Mouse (Mus musculus): Measurements from ENCODE around the gene Akap2.
A peak's percentile ranks its signal among the peaks of the same experiment; 100 is the strongest.

Akap2 gene

DNA sequence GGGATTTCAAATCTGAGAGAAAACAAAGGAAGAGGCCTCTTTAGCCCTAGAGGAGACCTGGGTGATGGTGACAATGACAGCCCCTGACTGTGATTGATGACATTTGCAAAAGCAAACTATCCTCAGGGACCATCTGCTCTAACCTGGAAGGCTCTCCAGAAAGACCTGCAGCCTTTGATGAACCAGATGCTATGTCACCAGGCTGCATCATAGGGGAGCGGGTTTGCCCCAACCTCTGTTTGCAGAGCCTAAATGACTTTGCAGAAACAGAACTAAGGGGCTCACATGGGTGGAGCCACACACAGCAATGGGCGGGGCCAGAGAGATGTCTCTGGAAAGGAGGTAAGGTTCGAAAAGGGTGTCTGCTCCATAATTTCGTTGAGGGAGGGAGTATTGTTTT, 115.6 kb downstream of the Akap2 start:
- DNase-seq (ENCODE audit: low spot score): no peak

DNA sequence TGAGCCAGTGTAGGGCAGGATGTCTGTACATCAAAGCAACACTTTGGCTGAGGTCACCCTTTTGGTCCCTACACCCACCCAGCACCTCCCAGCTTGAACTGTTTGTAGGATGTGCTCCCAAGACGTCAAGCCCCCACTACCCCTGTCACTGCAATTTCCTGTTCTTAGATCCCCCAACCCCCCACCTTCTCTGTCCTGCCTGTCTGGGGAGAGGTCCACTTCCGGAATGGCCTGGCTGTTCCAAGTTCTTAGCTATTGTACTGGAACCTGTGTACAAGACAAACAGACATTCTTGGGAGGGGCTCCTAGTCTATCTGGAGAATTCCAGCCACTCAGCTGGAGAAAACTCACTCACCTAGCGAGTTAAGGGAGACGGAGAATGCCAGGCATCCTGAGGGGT, 116.7 kb downstream of the Akap2 start:
- DNase-seq (ENCODE audit: low spot score): no peak

DNA sequence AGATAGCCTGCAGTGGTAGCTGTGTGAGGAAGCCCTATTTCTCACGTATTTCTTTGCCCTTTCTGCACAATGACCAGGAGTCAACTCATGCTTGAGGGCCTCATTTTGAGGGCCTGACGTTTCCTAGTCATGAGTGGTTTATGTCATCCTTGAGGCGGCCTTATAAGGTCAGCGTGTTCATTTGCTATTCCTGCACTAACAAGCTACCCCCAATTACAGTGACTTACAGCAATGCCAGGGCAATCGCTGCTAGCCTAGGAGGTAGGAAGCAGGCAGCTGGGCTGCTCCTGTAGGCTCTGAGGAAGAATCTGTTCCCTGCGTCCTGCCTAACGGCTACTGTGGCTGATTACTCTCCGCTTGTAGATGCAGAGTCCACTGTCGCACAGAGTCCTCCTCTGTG, 119.6 kb downstream of the Akap2 start:
- no peak for DNase-seq (ENCODE audit: low spot score)

DNA sequence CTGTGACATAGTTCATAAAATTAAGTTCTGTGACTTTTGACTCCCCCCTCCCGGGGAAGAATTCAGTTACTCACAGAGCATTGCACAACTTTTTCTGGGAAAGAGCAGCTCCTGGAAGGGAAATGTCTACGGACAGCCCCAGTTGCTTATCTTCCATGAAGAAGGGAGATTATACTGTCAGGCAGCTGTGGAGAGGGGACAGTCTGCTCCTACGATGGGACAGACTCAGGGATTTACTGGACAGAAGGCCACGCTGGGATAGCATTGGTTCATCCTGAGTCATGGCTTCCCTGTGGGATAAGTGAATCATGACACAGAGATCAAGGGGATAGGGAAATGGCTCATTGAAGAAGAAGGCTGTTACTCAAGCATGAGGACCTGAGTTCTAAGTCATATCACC, 121.9 kb downstream of the Akap2 start:
- DNase-seq (ENCODE audit: low spot score): no peak

DNA sequence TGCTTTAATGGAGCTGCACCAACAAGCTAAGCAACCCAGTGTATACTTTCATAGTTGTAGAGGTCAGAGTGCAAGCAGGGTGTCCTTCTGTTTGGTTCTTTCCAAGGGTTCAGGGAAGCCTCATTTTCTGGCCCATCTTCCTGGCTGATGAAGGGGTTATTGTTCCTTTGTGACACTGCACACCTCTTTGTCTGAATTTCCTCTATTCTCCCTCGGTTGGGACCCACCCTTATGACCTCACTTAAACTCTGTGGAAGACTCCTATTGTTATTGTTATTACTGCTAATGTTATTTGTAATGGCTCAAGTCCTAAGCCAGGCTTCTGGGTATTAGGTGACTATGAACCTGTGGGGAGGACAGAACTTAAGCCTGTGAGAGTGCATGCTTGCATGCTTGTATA, 124.5 kb downstream of the Akap2 start:
- no peak for DNase-seq (ENCODE audit: low spot score)

DNA sequence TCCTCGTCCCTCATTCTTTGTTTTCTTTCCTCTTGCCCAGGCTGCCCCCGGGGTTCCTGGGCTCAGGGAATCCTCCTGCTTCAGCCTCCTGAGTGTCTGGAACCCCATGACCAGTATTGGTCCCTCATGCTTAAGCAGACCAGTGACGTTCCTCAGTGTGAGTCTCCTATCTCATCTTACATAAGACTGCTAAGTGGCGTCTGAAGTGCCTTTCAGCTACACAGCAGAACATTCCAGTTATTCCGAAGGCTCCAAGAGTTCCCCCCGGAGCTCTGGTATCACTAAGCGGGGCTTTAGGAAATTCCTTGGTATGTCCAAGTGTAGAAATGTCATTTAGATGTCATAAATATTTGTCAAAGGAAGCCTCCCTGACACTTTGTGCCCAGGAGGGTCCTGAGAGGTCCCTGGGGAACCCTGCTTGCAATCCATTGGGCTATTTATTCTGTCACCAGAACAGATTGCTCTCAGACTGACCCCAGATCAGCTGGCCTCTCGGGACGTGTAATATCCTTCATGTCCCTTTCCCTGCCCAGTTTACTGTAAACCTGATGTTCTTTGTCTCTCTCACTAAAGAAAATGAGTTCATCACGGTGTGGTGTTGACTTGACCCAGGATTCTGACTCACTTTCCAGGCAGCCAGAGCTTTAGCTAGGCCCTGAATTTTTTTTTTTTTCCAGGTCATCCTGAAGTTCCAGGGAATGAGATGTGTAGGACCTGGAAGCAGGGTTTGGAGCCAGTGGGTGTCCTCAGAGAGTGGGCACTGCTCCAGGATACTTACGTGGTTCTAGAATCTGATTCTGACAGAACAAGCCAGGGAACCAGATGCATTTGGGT, 125.2 kb downstream of the Akap2 start:
- DNase-seq (ENCODE audit: low spot score): no peak

DNA sequence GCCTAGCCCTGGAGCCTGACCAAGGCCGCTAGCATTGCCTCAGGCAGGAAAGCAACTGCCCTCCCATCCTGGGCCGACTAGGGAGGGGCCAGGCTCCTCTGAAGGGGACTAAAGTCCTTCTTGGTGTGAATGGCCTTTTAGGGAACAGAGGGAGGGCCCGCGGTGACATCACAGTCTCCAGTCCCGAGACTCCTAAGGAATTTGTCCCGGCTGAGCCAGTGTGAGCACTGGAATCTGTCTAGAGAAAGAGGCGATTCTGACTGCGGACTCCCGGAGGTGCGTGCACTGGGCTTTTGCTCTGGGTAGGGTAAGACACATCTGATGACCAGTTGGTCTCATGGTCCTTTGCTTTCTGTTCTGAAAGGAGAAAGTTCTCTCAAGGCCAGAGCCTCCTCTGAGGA, 127.6 kb downstream of the Akap2 start:
- DNase-seq (ENCODE audit: low spot score): peak; percentile 54

DNA sequence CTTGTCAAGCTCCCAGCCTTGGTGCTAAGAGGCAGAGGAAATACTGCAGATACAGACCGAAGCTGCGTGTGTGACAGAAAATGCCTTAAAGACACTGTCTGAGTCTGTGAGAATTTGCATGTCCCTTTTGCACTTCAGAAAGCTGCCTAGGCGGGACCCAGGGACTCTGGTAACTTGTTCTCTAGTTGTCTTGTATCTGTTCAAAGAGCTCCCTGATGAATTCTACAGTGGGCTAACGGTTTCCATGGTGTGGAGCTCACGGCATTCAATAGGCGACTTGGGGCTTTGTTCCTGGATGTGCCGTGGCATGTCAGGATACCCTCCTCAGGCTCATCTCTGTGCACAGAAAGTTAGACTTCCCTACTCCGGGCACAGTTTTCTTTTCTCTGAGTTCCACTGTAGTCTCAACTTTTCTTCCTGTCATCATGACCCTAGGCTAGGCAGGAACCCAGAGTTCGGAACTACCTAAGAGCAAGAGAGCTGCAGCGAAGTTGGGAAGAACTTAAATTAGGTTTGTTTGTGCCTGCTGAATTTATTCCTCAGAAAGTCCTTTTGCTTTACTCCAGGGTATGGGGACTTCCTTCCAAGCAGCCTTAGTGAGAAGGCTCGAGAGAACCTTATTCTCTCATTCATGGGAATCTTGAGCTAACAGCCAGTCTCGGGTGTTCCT, 128.2 kb downstream of the Akap2 start:
- no peak for DNase-seq (ENCODE audit: low spot score)

DNA sequence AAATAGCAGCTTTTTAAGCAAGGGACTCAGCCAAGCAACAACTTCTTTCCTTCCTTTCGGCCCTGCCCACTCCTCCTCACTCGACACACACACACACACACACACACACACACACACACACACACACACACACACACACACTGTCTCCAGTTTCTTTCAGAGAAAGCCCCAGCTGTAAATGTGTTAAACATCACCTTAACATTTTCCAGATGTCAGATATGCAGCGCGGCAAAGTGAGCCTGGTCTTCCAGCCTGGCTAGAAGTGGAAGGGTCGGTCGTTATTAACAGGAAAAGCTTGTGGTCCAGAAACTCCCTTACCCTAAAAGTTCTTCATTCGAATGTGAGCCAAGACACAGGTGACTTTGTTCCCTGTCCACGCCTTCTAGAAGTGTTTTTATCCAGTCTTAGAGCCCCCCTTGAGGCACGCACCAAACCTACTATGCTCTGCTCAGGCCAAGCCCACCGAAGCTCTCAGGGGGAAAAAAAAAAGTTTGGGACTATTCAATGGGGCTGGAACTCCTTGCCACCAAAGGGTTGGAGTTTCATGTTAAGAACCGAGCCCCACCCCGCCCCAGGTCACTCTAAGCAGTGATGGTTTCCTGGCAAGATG, 129.0 kb downstream of the Akap2 start:
- no peak for DNase-seq (ENCODE audit: low spot score)

DNA sequence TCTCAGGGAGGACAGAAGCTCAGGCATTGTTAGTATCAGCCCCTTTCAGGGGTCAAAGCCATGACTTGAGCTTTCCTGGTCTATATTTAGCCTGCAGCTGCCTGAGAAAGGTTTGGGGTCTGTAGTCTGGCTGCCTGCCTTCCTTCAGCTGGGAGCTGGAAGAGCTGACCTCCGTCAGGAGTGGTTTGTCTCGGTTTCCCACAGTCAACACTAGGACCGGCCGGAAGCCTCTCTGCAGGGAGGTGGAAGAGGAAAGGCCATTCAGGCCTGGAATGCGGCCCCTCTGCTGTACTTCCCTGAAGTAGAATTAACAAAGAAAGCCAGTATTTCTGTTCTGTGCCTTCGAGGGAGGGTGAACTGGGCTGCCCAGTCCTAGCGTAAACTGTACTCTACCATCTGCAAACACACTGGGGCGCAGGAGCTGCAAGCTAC, 129.6 kb downstream of the Akap2 start:
- no peak for DNase-seq (ENCODE audit: low spot score)

DNA sequence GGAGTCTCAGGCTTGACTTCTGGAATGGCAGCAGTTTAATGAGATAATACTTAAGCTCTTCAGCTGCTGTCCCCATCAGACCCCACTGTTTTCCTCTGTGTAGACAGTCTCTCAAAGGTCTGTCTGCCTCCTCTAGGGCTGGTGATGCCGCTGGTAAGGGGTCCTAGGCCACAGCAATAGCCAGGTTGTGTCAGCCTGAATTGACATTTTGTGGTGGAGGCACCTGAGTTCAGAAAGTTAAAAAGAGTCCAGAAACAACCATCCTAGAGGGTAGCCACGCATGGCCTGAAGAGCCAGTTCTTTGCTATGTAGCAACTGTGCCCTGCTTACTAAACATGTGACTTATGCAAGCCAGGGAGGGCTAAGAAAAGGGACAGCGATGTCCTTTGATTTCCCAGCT, 130.2 kb downstream of the Akap2 start:
- DNase-seq (ENCODE audit: low spot score): no peak

DNA sequence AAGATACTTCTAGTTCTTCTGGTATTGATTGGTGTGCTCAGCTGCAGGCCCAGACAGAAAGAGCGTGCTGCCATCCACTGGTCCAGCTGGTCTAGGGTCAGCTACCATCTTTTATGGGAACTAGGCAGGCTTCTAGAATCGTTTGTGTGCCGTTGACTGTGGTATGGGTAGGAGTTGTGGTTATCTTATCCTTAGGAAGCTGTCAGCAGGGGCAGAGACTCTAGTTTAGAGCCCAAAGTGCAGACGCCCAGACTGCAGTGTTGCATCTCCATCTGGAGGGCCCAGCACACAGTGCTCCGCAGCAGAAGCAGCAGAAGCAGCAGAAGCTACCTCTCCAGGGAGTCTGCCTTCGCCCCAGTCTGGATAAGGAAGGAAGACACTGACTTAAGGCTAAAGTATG, 132.0 kb downstream of the Akap2 start:
- no peak for DNase-seq (ENCODE audit: low spot score)

DNA sequence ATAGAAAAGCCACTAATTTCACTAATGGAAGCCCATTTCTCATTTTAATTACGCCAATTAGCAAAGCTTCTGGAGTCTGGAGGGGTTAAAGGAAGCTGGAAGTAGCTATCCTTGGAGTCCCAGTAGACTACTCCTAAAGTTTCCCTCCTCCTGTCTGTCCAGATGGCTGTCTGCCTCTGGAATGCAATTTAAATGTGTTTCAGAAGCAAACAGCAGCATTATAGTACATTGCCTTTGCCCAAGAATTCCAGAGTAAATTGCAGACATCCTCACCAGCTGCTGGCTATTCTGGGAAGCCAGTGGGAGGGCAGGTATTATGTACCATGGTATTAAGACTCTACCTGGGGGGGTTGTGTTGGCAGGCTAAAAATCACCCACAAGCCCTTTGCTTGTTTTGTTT, 134.3 kb downstream of the Akap2 start:
- DNase-seq (ENCODE audit: low spot score): no peak

DNA sequence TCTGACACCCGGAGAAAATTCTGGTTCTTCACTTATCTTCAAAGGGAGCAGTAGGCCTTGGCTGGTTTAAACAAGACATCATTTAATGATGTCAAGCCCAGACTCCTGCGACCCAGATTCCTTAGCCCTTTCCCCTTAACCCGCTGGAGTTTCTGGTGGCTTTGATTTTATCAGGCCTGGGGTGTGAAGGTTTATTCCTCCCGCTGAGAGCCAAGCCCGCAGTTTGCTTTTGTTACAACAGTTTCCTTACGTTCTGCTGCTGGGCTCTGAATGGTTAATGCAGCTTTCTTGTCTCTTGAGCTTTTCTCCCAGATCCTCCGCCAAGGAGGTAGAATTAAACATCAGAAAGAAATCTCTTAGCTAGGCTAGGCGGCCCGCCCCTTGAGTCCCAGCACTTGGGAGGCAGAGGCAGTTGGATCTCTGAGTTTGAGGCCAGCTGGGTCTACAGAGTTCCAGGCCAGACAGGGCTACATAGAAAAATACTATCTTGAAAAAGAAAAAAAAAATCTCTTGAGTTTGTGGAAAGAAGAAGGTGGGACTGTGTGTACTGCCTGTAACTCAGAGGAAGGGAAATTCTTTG, 135.1 kb downstream of the Akap2 start:
- DNase-seq (ENCODE audit: low spot score): no peak

DNA sequence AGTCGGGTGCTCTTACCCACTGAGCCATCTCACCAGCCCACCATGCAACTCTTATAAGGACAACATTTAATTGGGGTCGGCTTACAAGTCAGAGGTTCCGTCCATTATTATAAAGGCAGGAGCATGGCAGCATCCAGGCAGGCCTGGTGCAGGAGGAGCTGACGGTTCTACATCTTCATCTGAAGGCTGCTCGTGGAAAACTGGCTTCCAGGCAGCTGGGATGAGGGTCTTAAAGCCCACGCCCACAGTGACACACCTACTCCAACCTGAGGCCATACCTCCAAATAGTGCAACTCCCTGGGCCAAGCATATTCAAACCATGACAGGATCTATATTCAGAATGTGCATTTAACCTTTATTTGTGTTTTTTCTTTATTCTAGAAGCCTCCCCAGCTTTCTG, 136.7 kb downstream of the Akap2 start:
- no peak for DNase-seq (ENCODE audit: low spot score)

DNA sequence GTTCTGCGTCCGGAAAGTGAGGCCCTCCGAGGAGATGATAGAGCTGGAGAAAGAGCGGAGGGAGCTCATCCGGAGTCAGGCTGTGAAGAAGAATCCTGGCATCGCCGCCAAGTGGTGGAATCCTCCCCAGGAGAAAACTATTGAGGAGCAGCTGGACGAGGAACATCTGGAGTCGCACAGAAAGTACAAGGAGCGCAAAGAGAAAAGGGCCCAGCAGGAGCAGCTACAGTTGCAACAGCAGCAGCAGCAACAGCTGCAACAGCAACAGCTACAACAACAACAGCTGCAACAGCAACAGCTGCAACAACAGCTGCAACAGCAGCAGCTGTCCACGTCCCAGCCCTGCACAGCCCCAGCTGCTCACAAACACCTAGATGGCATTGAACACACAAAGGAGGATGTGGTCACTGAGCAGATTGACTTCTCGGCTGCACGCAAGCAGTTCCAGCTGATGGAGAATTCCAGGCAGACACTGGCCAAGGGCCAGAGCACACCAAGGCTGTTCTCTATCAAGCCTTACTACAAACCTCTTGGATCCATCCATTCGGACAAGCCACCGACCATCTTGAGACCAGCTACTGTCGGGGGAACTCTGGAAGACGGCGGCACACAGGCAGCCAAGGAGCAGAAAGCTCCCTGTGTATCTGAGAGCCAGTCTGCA, 138.0 kb downstream of the Akap2 start:
- DNase-seq (ENCODE audit: low spot score): no peak

DNA sequence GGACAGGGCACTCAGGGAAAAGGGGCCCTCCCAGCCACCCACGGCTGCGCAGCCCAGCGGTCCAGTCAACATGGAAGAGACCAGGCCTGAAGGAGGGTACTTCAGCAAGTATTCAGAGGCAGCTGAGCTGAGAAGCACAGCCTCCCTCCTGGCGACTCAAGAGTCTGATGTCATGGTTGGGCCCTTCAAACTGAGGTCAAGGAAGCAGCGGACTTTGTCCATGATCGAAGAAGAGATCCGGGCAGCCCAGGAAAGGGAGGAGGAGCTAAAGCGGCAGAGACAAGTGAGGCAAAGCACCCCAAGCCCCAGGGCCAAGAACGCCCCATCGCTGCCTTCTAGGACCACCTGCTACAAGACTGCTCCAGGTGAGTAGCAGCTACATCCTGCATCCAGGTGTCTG, 139.2 kb downstream of the Akap2 start:
- no peak for DNase-seq (ENCODE audit: low spot score)

DNA sequence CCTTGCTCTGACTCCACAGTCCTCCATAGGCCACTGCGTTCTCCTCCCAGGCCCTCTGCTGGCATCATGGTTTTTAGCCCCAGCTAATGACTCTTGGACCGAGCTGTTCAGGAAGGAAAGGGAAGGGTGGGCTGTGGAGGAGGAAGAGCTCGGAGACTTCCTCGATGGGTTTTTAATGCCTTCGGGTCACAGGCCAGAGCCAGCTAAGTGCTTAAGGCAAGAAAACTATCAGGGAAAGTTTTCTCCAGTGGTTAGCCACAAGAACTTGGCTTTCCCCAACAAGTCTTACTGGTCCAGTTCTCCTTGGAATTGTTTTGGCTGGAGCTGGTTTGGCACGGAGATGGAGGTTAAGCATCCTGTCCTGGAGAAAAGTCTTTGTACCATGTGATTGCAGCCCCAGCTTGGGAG, 142.8 kb downstream of the Akap2 start:
- no peak for DNase-seq (ENCODE audit: low spot score)

DNA sequence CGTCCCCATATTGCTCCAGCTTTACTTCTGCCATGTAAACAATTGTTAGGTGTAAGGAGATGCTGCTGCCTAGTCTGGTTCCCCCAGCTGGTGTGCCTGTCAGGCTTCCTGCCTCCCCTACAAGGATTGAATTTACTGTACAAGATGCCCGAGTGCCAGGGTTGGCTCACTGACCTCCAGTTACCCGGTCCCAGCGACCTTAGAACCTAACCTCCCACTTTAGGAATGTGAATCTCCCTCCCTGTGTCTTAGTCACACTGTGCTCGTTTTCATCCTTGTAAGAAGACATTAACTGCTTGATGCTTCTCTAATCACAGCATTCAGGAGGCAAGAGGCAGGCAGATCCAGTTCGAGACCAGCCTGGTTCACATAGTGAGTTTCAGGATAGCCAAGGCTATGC, 143.7 kb downstream of the Akap2 start:
- no peak for DNase-seq (ENCODE audit: low spot score)

DNA sequence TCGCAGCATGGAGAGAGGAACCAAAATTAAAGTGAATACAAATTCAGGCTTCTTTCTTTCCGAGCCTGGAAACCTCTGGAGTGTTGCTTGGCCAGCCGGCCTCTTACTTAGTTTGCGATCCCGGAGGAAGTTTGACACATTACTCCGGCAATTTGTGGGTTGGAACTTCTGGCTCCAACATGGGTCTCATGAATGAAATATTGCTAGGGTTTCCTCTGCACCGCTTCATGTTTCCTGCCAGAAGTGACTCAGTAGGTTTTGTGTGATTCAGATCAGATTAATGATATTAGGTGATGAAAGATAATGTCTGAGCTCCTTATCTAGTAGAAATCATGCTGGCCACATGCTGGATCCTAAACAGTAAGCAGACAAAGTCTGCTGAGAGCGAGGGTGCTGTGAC, 144.4 kb downstream of the Akap2 start:
- no peak for DNase-seq (ENCODE audit: low spot score)

DNA sequence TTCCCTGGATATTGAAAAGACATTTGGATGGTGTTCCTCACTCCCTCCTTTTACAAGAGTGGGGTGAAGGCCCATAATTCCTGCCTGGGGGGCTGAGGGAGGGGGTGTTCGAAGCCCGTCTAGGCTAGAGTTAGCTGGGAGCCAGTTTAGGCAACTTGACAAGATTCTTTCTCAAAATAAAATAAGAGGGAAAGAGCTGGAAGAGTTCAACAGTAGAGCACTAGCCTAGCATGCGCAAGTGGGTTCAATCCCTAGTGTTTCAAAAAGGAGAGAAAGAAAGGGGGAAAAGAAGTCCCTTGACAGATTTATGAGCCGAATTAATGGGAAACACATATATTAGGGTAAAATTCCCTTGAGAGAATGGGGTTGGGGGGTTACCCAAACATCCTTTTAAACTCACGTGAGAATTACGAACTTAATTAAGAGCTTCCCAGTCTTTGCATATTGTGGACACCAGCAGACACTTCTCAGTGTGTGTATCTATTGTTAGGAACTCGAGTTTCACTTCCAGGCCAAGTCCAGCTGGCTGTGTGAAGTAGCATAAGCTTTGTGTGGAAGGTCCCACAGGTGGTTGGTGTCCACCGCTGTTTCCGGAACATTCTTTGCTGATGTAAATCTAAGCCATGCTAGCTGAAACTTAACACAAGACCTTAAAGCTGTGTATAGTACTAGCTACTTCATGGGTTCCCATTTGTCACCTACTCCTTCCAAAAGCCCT, 145.0 kb downstream of the Akap2 start:
- DNase-seq (ENCODE audit: low spot score): no peak

DNA sequence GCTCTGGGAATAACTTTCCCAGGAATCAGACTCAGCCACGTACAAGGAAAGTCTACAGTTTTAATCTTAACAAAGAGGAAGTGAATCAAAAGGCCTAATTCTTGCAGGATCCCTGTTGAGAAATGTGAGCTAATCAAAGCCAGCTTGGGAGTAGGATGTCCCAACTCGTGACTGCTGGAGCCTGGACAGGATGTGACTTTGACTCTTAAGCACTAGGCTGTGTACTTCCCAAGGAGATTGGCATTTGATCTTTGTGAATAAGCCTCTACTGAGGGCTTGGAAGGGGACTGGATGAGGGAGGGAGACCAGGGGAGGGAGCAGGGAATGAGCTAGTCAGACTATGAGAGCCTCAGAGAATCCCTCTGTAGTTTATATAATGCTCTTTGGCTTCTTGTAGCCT, 148.6 kb downstream of the Akap2 start:
- no peak for DNase-seq (ENCODE audit: low spot score)
